Mouse (Mus musculus): ENCODE results near the gene Keap1.
"Not testable (repeated sequence)": the region's sequence is repeated elsewhere in the genome, so short reads cannot be mapped to it uniquely, and the experiment has no call there.

Gene Keap1

GRCm38 (mm10) chr9:21260491-21261040 is 21.4 kb upstream of the Keap1 start:
- DNase-seq, result no peak

DNA sequence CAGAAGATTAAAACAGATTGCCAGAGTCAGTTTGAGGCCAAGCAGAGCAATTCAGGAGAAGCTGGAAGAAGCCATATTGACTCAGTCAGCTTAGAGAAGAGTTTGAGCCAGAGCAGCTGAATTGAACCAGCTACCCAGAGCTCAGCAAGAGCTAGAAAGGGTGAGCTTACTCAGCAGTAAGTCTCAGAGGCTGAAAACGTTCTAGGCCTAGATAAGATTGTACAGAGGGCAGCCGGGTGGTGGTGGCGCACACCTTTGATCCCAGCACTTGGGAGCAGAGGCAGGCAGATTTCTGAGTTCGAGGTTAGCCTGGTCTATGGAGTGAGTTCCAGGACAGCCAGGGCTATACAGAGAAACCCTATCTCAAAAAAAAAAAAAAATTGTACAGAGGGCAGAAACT is 17.2 kb upstream of the Keap1 start:
- DNase-seq, result not testable (repeated sequence)

- no peak for DNase-seq
Observed at GRCm38 (mm10) chr9:21254690-21255089, 15.5 kb upstream of the Keap1 start.

- no peak for DNase-seq
Observed at GRCm38 (mm10) chr9:21251116-21251735, 12.1 kb upstream of the Keap1 start.

GRCm38 (mm10) chr9:21250509-21250908 is 11.3 kb upstream of the Keap1 start:
- peak; percentile 64 to 72 for DNase-seq

DNA sequence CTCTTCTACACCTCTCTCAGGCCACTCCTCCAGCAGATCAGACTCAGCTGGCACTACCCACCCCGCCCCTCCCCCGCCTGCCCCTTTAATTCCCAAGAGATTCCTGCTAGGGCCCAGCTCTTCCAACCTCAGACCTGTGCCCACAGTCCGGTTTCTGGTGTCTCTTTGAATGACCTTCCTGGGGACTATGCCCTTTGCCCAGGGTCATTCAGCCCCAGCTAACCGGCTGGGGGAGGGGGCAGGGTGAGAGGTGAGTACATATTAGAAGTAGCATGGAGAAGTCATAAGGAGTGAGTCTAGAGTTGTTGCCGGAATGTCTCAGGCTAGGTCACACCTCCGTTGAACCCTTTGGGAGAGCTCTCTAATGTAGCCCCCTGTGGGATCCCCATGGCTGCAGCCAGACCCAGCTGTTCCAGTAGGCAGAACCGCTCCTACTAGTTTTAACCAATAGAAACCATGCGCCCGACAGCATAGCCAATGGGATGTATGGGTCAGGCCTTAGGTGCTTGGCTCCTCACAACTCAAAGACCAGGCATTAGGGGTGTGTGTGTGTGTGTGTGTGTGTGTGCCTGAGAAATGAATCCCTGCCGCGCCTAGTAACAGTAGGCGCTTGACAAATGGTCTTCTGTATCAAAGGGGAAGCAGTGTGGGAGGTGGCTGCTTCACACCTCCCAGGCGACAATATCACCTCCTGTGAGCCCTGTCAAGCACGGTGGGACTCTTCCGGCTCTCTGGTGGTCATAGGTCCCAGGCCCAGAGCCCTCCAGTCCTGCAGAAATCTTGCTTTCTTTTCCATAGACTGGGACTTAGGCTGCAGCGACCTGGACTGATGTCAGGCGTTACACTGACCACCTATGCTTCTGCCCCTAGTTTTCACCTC is 10.7 kb upstream of the Keap1 start:
- DNase-seq, result no peak

- DNase-seq, result peak in 1 of 2 experiments; percentile 39
Observed at GRCm38 (mm10) chr9:21248326-21248725, 9.2 kb upstream of the Keap1 start, which contains the start of gene S1pr5. TSS of gene S1pr5 (minus strand) at chr9:21248443.

- no peak for DNase-seq
Observed at GRCm38 (mm10) chr9:21246342-21246741, 7.2 kb upstream of the Keap1 start.

- DNase-seq, result no peak
Observed at GRCm38 (mm10) chr9:21245113-21245487, 5.9 kb upstream of the Keap1 start.

DNA sequence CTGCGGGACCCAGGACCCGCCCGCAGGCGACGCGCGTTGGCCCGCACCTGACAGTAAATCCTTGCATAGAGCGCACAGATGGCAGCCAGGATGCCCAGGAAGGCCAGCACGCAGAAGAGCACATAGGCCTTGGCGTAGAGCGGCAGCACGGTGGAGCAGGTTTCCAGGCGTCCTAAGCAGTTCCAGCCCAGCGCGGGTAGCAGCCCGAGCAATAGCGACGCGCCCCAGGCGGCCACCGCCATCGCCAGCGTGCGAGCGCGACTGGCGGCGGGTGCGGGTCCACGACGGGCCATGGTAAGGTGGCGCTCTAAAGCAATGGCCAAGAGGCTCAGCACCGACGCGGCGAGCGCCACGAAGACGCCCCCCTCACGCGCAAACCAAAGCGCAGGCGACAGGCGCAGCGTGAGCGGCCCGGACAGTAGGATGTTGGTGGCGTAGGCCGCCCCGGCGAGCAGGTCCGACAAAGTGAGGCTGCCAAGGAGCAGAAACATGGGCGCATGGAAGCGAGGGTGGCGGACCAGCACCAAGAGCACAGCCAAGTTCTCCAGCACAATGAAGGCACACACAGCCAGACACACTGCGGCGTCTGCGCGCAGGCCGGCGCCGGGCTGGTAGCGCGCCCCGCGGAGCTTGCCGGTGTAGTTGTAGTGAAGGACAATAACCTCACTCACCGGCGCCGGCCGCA is 5.4 kb upstream of the Keap1 start:
- peak; percentile 76 to 78 for DNase-seq

- DNase-seq, result peak in 1 of 2 experiments; percentile 80
Observed at GRCm38 (mm10) chr9:21243826-21244427, 4.8 kb upstream of the Keap1 start.

GRCm38 (mm10) chr9:21241343-21241742 is 2.2 kb upstream of the Keap1 start:
- peak; percentile 94 to 95 for DNase-seq

DNA sequence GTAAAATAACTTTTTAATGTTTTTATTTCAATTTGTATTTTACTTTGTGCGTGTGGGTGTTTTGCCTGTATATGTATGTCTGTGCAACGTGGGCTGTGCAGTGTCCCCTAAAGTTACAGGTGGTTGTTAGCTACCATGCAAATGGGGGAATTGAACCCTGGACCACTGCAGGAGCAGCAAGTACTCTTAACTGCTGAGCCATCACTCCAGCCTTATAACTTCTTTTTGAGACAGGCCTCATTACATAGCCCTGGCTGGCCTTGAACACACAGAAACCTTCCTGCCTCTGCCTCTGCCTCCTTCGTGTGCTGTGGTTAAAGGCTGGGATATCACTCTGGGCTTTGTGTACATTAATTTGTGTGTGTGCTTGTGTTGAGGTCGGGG is 296 bp upstream of the Keap1 start:
- no peak for DNase-seq

DNA sequence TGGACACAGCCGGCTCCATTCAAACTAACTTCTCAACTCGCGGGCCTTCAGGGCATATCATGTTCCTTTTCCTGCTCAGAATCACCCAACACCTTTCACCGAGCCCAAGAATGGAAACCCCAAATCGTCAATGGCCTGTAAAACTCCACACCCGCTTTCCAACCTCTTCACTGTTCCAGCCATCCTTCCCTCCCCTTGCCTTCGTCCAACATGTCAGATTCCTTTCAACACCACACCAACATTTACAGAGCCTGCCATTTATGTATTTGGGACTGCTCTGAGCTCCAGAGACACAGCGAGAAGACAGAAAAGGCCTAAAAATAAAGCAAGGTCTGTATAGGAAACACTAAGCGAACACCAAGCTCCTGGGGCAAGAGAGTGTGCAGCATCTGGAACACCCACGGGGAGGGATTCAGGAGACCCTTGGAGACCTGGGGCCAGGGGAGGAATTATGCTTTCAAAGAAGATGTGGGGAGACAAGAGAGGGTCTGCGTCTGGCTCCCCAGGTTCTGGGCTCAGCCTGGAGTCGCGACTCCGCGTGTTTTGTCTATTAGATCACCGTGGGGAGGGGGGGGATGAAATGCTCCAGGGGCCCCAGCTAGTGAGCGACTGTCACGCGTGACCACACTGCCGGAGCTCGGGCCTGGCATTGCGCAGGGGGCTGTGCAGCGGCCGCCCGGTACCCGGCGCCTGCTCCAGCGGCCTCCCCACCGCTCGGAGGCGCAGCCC is 993 bp downstream of the Keap1 start:
- peak in 1 of 2 experiments; percentile 55 for DNase-seq

GRCm38 (mm10) chr9:21237368-21238003 is 1.7 kb downstream of the Keap1 start:
- DNase-seq, result peak; percentile 60 to 65

- DNase-seq, result peak; percentile 52 to 56
Observed at GRCm38 (mm10) chr9:21236991-21237367, 2.2 kb downstream of the Keap1 start.

GRCm38 (mm10) chr9:21235341-21235740 is 3.8 kb downstream of the Keap1 start:
- no peak for DNase-seq

GRCm38 (mm10) chr9:21233805-21234204 is 5.4 kb downstream of the Keap1 start:
- no peak for DNase-seq

DNA sequence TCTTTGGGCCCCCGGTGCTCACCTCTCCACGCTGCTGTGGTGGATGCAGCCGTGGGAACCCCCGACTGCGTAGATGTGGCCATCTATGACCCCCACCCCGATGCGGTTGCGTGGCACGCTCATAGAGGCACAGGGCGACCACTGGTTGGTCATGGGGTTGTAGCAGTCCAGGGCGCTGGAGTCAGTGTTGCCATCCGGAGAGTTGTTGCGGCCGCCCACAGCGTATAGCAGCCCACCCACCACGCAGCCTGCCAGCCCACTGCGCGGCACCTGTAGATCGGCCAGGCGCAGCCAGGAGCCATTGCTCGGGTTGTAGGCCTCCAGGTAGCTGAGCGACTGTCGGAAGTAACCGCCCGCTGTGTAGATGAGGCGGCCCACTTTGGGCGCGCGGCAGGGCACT is 5.8 kb downstream of the Keap1 start:
- no peak for DNase-seq

DNA sequence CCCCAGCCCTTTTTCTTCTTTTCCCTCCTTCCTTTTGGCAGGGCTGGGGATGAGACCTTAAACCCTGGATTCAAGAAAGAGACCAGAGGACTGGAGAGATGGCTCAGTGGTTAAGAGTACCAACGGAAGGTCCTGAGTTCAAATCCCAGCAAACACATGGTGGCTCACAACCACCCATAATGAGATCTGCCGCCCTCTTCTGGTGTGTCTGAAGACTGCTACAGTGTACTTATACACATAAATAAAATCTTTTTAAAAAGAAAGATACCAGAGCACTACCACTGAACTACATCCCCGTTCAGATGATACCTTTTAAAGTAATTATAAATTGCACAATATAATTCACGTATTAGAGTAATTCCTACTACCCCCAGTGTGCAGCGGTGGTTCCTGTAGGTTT is 6.3 kb downstream of the Keap1 start:
- no peak for DNase-seq

DNA sequence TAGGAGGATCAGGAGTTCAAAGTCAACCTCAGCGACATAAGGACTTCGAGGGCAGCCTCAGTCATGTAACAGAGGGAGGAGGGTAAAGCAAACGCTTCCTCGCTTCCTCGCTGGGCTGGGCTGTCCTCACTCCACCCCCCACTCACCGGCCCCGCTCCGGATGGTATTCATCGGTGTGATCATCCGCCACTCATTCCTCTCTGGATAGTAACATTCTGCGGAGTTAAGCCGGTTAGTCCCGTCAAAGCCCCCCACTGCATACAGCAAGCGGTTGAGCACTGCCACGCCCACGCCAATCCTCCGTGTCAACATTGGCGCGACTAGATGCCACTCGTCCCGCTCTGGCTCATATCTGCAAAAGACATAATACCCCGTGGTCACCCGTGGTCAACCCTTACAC is 7.6 kb downstream of the Keap1 start:
- no peak for DNase-seq

DNA sequence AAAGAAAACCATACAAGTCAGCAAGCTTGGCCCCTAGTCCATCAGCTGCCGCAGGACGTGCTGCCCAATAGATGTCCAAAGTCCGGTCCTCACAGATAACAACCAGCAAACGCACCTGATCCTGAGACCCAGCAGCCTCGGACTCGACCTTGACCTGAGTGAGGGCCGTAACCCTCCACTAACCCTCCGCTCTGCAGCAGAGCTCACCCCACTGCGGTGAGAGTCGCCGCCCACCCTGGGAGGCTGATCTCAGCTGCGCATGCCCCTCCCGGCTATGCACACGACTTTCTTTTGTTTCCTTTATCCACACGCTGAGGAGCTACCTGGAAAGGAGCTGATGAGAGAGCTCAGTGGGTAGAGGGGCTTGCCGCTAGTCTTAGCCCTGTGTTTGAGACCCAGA is 11.8 kb downstream of the Keap1 start:
- no peak for DNase-seq
